Mouse (Mus musculus) B cell, adult 2 months (primary cell): Measurements from ENCODE around the gene Fsd1l.
"Not testable (repeated sequence)": the region's sequence is repeated elsewhere in the genome, so short reads cannot be mapped to it uniquely, and the experiment has no call there.

Experiments used
- DNase-seq, 2 experiments: peaks; one replicate each; pipeline ENCODE4 v3.0.0; 2022

Gene Fsd1l

DNA sequence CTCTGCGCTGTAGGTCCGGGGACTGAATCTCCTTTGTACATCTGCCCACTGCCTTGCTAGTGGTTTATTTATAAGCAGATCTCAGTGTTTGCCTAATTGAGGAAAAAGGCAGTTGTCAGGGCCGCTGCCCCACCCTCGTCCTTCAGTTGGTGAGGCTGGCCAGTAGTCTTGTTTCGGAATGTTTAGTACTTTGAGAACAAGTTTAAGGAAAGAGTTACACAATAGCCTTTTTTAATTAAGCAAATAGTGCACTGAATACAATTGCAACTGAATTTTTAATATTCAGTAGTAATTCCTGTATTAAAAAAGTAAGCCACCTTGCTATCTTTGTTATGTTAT, 709 bp downstream of the Fsd1l start:
- DNase-seq = no peak

DNA sequence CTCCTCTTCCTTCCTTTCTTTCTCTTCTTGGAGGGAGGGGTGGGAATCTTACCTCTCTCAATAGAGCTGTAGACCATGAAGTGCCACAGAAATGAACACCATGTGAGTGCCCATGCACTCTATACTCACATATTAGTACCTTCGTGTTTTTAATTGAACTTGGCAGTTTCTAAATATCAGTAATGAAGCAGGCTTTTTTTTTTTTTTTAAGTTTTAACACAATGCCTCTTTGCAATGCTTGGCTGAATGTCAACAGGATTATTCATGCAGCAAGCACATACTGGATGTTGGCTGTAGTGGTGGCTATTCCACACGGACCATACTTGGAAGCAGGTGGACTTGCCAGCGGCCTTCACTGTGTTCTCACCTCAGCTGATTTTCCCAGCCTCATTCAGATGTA, 4.1 kb downstream of the Fsd1l start:
- DNase-seq = no peak

DNA sequence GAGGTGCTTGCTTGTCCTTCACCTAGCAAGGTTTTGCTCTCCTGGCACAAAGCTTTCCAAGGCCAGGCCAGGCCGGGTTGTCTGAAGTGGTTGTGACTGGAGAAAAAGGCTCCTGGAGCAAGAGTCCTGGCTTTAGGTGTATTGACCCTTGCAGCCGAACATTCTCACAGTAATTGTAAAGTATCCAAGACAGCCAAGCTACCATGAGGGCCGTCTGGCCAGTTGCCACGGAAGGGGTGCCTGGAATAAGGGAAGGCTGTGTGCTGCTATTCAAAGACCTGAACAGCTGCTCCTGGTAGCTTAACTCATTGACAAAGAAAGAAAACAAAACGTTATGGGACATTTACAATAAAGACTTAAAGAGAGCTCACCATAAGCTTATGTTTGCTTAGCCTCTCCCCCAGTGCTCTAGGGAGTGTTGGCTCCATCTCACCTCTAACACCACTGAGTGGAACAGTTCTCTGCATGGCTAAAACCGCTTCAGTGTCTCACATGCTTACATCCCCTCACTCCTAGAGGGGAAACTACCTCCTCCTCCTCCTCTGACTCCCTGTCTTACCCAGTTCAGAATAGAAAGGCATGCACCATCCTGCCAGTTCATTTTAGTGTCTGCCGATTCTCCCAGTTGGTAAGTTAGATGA, 6.1 kb downstream of the Fsd1l start:
- DNase-seq = no peak

DNA sequence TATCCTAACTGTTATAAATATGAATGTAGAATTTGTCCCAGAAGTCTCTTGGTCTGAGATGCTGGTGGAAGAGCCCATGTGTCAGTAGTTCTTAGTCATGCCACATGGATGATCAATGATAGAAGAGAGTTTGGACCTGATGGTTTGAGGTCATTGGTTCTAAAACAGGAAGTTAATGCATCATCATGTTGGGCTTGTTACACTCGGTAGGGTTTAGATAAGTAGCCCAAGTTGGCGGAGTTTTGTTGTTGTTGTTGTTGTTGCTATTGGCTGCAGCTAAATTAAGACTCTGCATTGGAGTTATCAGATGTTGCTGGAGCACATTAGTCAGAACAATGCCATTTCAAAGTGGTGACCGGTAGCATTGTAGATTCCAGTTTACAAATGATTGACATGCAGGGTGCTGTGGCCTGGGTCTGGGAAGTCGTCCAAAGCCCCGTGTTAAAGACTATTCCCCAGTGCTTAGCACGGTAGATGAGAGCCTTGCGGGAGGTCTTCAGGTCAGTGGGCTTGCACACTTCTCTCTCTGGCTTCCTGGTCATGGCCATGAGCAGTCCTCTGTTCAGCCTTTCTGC, 7.4 kb downstream of the Fsd1l start:
- no peak for DNase-seq

DNA sequence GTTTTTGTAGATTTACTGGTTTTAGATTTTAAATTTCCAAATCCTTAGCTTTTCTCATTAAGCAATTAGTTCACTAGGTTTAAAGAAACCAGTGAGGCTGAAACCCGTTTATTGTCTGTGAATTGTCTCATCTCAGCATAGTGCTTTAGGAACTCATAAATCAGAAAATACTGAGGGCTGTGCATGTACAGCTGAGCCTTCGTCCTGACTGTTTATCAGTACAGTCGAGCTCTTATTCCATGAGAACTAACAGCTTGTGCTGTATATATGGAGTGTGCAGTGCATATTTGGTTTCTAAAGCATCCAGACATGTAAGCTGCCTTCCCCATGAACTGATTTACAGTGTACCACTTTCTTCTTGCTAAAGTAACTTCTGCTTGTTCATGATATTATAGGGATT, 26.8 kb downstream of the Fsd1l start:
- no peak for DNase-seq

DNA sequence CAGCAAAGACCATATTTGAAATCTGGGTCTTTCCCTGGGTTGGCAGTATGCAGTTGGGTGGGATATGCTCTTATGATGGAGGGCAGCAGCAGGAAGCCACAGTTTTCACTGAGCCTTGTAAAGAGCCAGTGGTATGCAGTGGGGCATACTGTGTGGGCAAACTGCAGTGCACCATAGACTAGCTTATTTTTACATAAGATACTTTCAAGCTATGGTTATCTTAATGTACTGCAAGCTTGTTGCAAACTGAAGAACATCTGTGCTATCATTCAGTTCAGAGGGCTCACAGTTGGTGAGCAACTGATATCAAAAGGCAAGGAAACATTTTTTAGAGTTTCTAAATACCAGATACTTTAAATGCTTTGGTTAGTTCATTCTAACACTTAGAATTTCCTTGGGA, 29.4 kb downstream of the Fsd1l start:
- DNase-seq = no peak

DNA sequence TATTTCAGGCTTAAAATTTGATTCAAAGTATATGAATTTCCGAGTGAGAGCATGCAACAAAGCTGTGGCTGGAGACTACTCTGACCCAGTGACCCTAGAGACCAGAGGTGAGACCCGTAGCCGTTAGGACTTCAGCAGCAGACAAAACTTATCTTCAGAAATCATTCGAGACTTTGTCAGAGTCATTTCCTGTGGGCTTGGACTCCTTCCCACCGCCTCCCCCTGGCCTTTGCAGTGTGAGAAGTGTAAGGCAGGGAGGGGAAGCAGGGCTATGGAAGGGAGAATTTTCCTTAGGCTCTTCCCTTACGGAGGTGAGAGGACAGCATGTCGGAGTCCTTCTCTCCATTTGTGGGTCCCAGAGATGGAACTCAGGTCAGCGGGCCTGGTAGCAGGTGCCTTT, 50.8 kb downstream of the Fsd1l start:
- no peak for DNase-seq

DNA sequence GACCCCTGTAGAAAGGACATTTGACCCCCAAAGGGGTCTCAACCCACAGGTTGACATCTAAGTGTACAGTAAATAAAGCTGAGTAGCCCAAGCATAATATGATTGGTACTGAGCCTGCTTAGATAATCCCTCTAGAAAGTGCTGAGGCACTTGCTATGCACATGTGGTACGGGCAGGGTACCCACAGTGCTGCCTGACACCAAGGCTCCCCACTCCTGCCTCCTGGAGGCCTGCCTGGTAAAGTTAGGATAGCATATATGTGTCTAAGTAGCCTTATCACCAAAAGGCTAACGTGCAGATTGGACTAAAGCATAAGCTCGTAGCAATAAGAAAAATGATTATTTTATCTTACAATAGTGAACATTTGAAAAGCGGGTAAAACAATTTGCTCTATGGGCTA, 57.7 kb downstream of the Fsd1l start:
- no peak for DNase-seq

DNA sequence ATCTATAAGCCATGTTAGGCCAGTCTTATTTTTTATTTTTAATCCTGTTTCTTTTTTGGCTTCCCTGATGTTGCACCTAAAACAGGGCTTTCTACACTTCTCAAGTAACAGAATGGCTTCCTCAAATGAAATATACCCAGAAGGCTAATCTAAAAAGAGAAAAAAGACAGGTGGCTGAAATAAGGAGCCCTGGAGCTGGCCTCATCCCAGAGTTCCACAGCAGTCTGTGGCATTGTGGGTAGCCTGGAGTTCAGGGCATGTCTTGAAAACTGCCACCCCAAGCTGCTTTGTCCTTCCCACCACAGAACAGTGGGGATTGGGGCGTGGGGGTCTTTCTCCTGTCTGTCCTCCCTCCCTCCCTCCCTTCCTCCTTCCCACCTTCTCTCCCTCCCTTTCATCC, 60.1 kb downstream of the Fsd1l start:
- no peak for DNase-seq

DNA sequence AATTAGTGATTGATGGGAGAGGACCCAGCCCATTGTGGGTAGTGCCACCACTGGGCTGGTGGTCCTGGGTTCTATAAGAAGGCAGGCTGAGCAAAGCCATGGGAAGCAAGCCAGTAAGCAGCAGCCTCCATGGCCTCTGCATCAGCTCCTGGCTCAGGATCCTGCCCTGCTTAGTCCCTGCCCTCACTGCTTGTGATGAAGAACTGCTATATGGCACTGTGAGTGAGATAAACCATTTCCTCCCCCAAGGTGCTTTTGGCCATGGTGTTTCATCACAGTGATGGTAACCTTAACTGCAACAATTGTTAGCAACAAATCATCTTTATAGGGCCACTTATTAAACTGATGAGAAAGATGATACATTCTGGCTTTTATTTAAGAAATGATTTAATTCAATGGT, 77.9 kb downstream of the Fsd1l start:
- DNase-seq = not testable (repeated sequence)

DNA sequence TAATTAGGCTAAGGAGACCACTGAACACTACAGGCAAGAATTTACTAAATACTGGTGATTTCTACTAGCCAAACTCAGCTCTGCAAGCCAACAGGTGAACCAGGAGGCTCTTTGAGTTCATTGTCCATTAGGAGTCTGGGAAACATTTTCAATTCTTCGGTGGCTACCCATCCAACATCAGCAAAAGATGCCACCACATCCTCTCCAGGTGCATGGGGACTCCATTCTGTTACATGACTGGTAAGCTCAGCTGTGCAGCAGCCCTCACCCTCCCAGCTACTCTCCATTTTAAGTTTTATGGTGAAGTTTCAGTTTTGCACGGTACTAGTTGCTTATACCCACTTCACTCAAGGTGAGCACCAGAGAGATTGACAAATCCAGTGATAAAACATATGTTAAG, 78.8 kb downstream of the Fsd1l start:
- no peak for DNase-seq

DNA sequence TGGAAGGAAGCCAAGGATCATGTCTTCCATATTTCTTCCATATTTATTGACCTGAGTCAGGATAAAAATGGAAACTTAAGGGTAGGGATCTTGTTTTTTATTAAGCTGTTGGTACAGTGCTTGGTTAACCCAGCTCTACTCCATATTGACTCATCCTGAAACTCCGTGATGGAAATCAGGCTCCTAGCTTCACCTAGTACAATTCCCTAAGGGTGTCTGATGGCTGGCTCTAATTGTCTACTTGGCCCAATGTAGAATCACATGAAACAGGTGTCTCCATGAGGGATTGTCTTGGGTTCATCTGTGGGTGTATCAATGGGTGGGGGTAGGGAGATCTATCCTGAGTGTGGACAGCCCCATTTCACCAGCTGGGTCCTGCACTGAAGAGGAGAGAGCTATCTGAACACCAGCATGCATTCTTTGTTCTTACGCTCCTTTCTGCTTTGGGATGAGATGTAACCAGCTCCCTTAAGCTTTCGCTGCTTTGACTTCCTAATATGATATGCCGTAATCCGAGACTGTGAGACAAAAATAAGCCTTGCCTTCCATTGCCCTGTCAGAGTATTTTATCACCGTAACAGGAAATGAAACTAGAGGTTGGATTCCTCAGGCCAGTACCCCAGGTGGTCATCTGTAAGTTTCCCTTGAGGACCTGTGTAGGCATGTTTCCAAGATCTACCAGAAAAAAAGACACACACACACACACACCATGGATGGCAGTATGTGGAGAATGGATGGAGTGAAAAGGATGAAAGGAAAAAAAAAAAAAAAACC, 79.5 kb downstream of the Fsd1l start:
- DNase-seq = no peak

DNA sequence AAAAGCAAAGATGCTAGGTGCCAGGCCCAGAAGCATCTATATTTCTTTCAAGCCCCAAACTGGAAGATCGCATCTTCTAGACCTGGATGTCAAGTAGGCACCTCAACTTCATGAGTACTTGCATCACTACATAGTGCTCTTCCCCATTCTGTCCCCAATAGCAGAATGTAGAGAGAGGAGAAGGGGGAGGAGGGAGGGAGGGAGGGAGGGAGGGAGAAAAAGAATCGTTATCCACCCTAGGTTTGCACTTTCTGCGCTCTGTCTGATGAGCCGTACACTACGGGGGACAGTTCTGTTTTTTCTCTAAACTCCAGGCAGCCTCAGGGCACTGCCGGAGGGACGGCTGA, 82.4 kb downstream of the Fsd1l start, which contains the start of gene Fktn:
Gene Fktn, plus strand, starts transcription at position 295 of the 347 bp plus-strand sequence.
- DNase-seq = no peak

DNA sequence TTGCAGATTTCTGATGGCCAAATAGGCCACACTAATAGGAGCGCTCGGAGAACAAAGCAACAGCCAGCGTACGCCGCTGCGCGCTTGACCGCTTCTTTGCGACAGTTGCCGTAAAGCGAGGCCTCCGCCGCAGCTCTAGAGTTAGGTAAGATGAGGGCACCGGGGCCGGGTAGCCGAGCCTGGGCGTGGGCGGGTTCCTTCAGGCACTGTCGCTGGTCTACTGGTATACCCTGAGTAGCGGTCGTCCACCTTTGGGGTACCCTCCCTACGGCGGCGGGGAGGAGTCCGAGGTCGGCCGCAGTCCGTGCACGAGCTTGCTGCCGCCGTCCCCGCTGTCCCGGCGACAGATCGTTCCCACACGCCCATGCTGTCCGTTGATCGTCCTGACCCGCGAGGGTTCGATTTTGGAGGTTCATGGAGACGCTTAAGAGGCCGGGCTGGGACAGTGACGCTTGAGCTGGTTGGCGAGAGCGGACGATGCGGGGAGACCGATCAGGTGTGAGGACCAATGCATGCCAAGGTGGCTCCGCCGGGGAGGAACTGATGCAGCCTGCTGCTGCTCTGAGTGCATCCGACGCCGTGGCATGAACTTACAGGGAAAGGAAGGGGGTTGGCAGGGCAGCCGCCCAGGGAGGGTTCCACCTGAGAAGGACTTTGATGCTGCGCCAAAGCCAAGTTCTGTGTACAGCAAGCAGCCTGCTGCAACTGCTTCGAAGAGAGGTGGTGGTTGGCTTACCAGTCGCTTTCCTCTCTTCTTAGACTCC, 83.0 kb downstream of the Fsd1l start:
- peak; percentile 83 to 85 for DNase-seq

DNA sequence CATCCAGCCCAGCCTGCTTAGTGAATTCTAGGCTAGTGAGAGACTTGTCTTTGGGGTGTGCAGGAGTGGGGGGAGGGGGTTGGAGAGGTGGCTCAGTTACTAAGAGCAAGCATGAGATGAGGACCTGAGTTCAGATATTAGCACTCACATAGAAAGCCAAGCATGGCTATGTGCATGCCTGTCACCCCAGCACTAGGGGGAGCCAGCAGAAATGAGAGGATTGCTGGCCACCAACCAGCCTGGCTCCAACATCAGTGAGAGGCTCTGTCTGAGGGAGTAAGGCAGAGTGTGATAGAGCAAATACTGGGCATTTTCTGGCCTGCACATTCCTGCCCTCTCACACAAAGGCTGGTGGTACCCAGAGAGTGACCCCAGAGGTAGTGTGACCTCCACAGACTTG, 84.7 kb downstream of the Fsd1l start:
- DNase-seq = peak; percentile 37

DNA sequence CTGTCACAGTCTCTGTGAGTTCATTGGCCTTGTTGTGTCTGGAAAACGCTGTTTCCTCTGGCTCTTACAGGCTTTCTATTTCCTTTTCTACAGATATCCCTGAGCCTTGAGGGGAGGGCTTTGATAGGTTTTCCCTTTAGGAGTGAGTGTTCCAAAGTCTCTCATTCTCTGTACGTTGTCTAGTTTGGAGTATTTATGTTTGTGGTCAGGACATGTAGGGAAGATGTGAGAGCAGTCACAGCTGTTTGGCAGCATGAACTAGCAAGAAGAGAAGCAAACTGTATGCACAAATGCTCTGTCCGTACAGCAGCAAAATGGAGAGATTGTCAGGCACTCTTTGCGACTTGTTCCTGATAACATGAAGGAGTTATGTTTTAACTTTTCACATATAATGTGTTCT, 86.3 kb downstream of the Fsd1l start:
- DNase-seq = no peak

DNA sequence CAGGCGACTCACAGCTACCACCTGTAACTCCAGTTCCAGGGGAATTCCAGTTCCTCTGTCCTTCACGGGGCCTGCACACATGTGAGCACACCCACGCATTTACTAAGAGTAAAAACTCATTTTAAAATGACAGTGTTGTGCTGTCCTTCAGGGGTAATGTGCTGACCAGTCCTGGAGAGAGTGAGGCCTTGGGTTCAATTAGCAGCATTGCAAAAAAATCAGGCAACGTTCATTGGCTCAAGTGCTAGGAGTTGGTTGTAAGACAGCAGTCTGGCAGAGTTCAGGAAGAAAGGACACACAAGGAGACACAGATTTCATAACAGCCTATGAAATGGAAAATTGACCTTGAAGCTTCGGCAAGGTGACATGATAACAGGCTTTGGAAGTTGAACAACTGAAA, 87.0 kb downstream of the Fsd1l start:
- no peak for DNase-seq

DNA sequence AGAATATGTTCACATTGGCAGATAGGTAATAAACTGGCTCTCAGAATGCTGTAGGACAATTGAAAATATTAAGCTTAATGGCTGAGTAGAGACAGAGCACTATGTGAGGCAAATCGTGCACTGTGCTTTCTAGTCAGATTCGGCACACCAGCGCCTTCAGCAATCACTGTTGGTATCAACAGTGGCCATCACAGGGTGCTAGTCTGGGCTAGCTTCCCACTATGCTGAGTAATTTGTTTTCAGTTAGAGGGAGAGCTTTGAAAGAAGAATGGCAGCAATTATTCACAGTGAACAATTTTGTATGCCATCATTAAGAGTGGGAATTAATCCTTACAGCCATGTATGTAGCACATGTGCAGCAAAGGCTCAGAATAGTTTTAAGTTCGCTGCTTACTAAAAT, 91.2 kb downstream of the Fsd1l start:
- DNase-seq = no peak

DNA sequence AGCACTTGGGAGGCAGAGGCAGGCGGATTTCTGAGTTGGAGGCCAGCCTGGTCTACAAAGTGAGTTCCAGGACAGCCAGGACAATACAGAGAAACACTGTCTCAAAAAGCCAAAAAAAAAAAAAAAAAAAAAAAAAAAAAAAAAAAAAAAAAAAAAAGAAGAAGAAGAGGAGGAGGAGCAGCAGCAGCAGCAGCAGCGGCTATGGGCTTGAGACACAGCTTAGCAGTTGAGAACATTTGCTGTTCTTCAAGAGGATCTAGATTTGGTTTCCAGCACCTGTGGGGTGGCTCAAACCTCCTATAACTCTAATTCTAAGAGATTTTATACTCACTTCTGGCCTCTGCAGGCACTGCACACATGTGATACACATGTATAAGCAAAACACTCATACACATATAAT, 94.8 kb downstream of the Fsd1l start:
- DNase-seq = not testable (repeated sequence)

DNA sequence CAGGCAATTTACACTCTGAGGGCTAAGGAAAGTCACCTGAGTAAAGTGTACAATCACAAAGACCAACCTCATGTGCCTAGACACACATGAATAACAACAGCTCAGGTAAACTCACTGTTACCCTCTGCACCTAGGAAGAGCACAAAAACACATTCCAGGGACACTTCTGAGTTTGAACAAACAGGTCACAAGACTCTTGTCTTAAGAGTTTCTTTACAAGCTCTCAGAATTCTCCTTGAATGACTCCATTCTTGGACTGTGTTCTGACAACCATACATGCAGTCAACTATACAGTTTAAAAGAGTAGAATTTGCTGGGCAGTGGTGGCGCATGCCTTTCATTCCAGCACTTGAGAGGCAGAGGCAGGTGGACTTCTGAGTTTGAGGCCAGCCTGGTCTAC, 96.8 kb downstream of the Fsd1l start:
- DNase-seq = no peak

DNA sequence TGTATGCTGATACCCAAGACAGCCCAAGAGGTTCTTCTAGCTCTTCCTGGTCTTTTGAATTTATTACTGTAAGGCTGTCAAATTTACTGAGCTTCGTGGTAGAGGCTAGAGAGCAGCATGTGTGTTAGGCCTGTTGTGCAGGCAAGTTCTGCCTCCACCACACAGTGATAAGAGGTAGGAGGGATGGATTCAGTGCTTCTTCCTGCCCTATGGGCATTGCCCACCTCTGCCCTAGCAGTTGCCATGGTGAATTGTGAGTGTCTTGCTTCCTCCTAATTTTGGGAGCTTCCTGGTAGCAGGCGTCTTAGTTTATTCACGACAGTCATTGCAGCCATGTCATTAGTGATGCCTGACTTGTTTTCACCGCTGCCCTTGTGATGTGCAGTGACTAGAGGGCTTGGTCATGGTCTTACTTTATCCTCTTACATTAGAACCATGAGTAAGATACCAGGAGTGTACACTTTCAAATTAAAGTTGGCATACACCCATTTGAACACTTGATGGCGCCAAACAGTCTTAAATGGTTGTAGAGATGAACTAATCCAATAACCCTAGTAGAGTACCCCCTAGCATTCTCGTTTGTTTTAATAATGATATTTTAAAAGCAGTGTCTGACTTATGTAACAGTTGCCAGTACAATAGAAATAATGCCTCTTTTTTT, 107.8 kb downstream of the Fsd1l start:
- DNase-seq = peak; percentile 60 to 65

DNA sequence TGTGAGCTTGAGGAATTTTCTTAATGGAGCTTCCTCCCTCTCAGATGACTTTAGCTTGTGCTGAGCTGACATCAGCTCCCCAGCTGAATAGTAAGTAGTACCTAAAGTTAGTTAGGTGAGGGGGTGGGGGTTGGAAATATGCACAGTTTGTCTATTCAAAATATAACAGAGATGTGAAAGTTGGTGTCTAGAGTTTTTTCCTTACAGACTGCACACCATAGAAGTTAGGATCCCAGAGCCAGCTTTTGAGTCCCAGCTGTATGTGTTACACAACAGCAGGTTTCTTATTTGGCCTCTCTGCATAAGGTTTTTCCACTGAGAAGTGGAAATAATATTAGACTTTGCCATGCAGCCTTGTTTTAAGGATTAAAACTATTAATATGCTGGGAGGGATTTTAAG, 118.6 kb downstream of the Fsd1l start:
- DNase-seq = no peak

DNA sequence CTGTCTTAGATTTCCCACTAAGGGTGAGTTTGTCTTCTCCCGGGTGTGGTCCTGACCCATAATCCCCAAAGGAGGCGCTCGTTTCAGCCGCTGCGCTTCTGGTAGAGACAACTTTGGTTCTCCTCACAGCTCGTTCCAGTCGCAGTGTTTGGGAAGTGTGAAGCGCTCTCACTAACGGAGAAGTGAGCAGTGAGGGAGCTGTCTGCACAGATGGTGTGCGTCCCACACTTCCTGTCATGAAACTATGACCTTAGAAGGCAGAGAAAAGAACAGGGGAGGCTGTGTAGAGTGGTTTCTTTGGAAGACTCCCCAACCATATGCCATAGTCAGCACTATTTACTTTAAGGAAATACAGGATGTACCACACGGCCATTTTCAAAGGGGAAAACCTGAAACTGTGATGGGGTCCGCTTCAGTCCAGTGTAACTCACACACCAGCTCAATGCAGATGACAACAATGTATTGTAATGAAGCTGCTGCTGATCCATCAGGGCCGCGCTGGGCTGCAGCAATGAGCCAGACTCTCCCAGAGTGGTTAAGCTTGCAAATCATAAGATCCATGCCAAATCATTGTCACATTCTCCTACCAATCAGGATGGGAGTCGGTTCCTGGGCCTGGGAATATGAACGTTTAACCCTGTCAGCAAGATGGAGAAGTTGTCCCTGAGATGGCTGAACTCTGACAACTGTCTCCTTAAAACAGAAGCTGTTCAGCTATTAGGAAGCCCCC, 119.3 kb downstream of the Fsd1l start:
- no peak for DNase-seq
